Mouse (Mus musculus) embryonic facial prominence, embryonic 10.5 days (tissue): ENCODE results near the gene Tent2. TPM values are rescaled to one million over a fixed set of nuclear protein-coding genes. Genes with fewer than 3 reads are reported as not detected.

Experiments used
- DNase-seq: peaks from one replicate; pipeline ENCODE4 v3.0.0-alpha.2; 2017; ENCODE audit warnings: low spot score
- H3K27ac ChIP-seq: fragments of 300-500 bp; sonication (generic); replicated peaks from 2 replicates; pipeline ENCODE4 v1.5.1; 2016; ENCODE audit warnings: mild to moderate bottlenecking
- H3K27me3 ChIP-seq: fragments of 300-500 bp; sonication (generic); replicated peaks from 2 replicates; pipeline ENCODE4 v1.6.1; 2016; ENCODE audit warnings: low read depth, mild to moderate bottlenecking; ENCODE audit not compliant: poor library complexity, severe bottlenecking
- H3K36me3 ChIP-seq: fragments of 300-500 bp; sonication (generic); replicated peaks from 2 replicates; pipeline ENCODE4 v1.6.1; 2016; ENCODE audit warnings: mild to moderate bottlenecking, moderate library complexity
- H3K4me1 ChIP-seq: fragments of 300-500 bp; sonication (generic); 2 replicates; pipeline ENCODE4 v1.6.1; 2016
- H3K4me3 ChIP-seq: fragments of 300-500 bp; sonication (generic); 2 replicates; pipeline ENCODE4 v1.5.1; 2016; ENCODE audit warnings: mild to moderate bottlenecking, moderate library complexity
- H3K9me3 ChIP-seq: fragments of 300-500 bp; sonication (generic); 2 replicates; pipeline ENCODE4 v1.6.1; 2016; ENCODE audit warnings: mild to moderate bottlenecking
- WGBS: fragments of 180-500 bp; shearing (Covaris S2); methylation state at CpG from one replicate; pipeline ENCODE4 v1.1.7; 2016; 5-methylcytosine and 5-hydroxymethylcytosine counted together
- polyA plus RNA-seq: library from polyadenylated mRNA; unstranded; fragments of >200 nt; fragmentation: Nextera tagmentation; extraction: Ambion mirVana; gene quantifications from 2 replicates; pipeline ENCODE4 v1.2.1, GENCODE M21; 2016

Gene Tent2
- polyA plus RNA-seq, 1 experiment from 2014 or later: 70.9 TPM

DNA sequence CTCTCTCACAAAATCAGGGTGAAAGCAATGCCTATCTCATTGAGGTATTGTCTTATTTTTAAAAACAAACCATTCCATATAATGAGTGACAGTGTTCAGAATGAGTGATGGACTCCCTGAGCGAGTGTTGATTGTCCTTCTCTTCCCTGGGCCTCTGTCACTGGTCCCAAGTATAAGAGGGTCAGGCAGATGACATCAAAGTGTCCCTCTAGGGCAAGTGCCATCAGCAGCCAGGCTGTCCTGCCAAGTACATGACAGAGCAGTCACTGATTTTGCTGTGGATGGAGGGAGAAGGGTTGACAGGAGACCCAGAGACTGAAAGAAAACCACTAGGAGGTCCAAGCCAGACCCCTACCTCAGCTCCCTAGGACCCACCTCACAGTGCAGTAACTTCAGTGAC lies 55.9 kb downstream of the Tent2 start:
- Histone ChIP-seq H3K4me3 (no peak overlapping the region), H3K4me1 (0 out of 2 replicates have a peak, but pooled peaks cover 5% of the 10 kb centered on the region), H3K27me3 (no peaks in the 10 kb centered on the region), H3K27ac (no peak overlapping the region), H3K36me3 (no peaks in the 10 kb centered on the region), H3K9me3 (no peaks in the 10 kb centered on the region)
- 90% methylated on average over 1 of the region's 1 CpGs for WGBS
- DNase-seq: no peak

DNA sequence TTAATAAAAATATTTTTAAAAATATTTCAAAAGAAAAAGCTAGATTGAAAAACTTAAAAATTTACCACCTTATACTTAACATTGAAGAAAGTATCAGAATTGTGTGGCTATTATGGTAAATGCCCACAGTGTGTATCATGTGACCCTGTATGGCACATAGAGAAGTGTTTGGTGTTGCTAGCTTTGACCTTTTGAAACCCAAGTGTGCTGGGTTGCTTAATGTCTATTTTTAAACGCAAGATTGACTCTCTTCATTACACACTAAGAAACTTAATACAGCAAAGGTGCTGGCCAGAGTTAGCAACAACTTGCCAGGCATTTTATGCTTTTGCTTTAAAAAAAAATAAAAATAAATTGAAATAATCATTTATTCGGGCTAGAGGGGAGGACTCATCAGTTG lies 56.7 kb downstream of the Tent2 start:
- H3K4me3 ChIP-seq: no peak overlapping the region
- H3K27me3 ChIP-seq: no peaks in the 10 kb centered on the region
- H3K36me3 ChIP-seq: no peaks in the 10 kb centered on the region
- no peak overlapping the region for H3K27ac ChIP-seq
- 0 out of 2 replicates have a peak, but pooled peaks cover 5% of the 10 kb centered on the region for H3K4me1 ChIP-seq
- no peaks in the 10 kb centered on the region for H3K9me3 ChIP-seq
- no peak for DNase-seq
- WGBS: 83% methylated on average over 2 of the region's 2 CpGs

DNA sequence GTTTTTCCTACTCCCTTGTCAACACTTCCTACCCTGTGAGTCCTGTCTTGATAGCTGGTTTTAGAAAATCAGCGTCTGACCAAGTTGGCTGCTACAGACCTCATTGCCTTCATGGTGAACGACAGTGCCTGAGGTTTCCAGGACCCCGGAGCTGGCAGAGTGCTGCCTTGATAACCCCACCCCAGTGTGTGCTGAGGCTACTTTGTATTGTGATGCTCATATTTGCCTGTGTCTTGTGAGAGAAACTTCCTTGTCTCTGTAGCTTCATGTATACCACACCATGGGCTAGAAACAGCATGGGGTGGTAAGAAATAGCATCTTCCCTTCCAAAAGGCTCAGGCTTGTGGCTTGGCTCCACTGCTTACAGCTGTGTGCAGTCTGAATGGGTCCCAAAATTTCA lies 61.5 kb downstream of the Tent2 start:
- H3K9me3 ChIP-seq: no peaks in the 10 kb centered on the region
- no peak overlapping the region for H3K4me3 ChIP-seq
- H3K27ac ChIP-seq: no peak overlapping the region
- DNase-seq: no peak
- H3K27me3 ChIP-seq: no peaks in the 10 kb centered on the region
- WGBS: 92% methylated on average over 3 of the region's 3 CpGs
- H3K4me1 ChIP-seq: 0 out of 2 replicates have a peak, but pooled peaks cover 7% of the 10 kb centered on the region
- no peaks in the 10 kb centered on the region for H3K36me3 ChIP-seq

DNA sequence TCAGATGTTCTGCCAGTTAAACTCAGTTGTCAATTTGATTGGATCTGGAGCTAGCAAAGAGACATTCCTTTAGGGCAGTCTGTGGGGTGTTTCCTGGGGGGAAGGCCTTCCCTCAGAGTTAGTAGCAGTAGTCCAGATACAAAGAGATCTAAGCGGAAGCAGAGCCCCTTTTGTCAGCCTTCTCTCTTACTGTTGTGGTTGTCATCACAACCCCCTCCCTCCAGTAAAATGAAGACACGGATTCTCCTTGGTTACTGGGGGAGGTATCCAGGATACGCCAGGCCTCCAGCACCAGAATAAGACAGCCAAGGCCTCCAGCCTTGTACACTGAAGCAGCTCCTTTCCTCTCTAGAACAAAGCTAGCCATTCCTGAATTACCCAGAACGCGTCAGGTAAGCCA lies 63.2 kb downstream of the Tent2 start:
- H3K36me3 ChIP-seq: no peaks in the 10 kb centered on the region
- DNase-seq: no peak
- H3K4me3 ChIP-seq: no peak overlapping the region
- H3K9me3 ChIP-seq: no peaks in the 10 kb centered on the region
- H3K27ac ChIP-seq: no peak overlapping the region
- 0 out of 2 replicates have a peak, but pooled peaks cover 7% of the 10 kb centered on the region for H3K4me1 ChIP-seq
- no peaks in the 10 kb centered on the region for H3K27me3 ChIP-seq
- WGBS: 68% methylated on average over 5 of the region's 5 CpGs

DNA sequence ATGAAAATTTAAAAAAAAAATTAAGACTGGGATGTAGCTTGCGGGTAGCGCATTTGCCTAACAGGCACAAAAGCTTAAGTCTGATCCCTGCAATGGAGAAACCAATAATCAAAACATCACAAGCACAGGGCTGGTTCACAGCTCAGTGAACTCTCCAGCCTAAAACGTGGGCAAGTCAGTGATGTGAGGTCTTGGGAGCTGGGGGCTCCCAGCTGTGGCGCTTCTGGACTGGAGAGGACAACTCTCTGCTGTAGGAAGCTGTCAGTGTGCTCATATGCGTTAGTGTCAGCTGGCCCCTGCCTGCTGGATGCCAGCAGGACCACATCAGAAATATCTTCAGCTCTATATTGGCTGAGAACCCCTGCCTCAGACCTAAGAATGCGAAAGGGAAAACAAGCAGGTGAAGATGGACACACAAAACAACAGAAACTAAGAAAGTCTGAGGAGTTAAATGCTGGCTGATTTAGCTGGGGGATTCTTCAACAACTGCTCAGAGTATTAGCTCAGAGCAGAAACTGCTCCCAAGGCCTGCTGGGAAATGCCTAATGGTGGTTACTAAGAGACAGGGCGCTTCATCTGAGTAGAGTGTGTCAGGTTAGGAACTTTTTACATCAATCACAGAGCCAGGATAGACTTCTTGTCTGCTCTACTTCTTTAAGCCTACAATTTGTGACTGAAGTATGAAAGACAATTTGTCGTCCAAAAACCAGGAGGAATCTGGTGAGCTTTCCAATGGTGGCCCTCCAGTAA lies 63.9 kb downstream of the Tent2 start:
- no peak overlapping the region; the same call in 1 of the 2 replicates for H3K27ac ChIP-seq
- no peak for DNase-seq
- no peaks in the 10 kb centered on the region for H3K9me3 ChIP-seq
- no peaks in the 10 kb centered on the region for H3K36me3 ChIP-seq
- no peak overlapping the region for H3K4me3 ChIP-seq
- 76% methylated on average over 8 of the region's 8 CpGs for WGBS
- 0 out of 2 replicates have a peak, but pooled peaks cover 7% of the 10 kb centered on the region for H3K4me1 ChIP-seq
- no peaks in the 10 kb centered on the region for H3K27me3 ChIP-seq

DNA sequence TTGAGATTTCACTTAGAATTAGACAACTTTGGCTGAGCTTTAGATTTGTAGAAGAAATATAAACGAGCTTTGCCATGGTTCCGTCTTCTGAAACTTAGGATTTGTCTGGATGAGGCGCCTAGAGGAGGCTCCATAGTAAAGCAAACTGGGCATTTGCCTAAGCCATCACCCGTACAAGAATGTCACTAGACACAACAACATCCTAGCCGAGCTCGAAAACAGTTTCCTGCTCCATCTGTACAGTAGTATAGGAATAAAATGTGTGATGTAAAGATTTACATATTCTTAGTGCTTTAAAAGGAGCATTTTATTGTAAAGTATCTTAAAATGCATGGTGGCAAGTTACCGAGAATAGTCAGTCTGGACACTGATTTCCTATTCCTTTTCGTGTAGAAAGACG lies 69.9 kb downstream of the Tent2 start:
- H3K4me1 ChIP-seq: no peaks in the 10 kb centered on the region
- no peak for DNase-seq
- 89% methylated on average over 9 of the region's 9 CpGs for WGBS
- H3K27ac ChIP-seq: no peak overlapping the region
- H3K4me3 ChIP-seq: no peak overlapping the region
- no peaks in the 10 kb centered on the region for H3K27me3 ChIP-seq
- no peaks in the 10 kb centered on the region for H3K36me3 ChIP-seq
- H3K9me3 ChIP-seq: no peaks in the 10 kb centered on the region

DNA sequence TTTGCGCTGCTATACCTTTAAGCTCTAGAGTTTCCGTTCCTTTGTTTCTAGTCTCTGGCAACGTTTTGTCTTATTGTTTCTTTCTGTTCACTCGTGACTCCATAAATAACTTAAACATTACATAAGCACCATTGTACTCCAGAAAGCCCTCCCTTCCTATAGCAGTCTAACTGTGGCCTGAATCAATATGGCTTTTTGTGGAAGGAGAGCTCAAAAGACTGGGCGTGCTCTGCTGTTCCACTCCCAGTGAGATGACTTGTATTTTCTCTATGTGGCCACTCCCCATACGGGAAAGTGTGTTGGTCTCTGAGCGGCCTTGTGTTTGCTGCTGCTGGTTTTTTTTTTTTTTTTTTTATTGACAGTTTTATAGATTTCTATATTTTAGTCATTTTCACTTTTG lies 74.9 kb downstream of the Tent2 start:
- Histone ChIP-seq H3K4me3 (no peak overlapping the region), H3K27me3 (no peaks in the 10 kb centered on the region), H3K36me3 (no peaks in the 10 kb centered on the region), H3K27ac (no peak overlapping the region), H3K4me1 (no peaks in the 10 kb centered on the region), H3K9me3 (0 out of 2 replicates have a peak, but pooled peaks cover 2% of the 10 kb centered on the region)
- 80% methylated on average over 7 of the region's 7 CpGs for WGBS
- DNase-seq: no peak

DNA sequence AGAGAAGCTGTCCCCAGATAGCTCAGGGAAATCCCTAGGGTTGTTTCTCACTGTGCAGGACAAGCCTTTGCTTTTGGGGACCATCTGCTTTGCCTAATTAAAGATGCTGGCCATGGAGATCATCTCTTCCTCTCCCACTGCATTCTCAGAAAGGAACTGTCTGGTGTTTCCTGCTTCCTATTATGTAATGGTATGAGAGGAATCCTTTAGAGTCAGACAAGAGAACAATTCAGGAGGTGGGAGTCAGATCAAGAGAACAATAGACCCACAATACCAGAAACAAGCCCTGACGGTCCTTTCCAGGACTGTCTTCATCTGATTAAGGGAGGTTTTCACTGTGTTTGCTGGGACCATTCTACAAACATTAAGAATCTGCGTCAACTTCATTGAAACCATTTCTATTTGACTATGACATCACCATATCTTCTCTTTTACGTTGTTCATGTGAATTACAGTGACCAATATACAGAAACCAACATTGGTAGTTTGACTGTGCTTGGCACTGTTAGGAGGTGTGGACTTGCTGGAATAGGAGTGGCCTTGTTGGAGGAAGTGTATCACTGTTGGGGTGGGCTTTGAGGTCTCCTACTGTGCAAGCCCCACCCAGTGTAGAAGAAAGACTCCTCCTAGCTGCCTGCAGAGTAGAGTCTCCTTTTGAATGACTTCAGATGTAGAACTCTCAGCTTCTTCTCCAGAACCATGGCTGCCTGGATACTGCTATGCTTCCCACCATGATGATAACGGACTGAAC lies 89.7 kb downstream of the Tent2 start:
- no peaks in the 10 kb centered on the region for H3K36me3 ChIP-seq
- H3K4me1 ChIP-seq: no peaks in the 10 kb centered on the region
- 71% methylated on average over 4 of the region's 4 CpGs for WGBS
- no peak for DNase-seq
- H3K4me3 ChIP-seq: no peak overlapping the region
- H3K27me3 ChIP-seq: no peaks in the 10 kb centered on the region
- no peaks in the 10 kb centered on the region for H3K9me3 ChIP-seq
- H3K27ac ChIP-seq: no peak overlapping the region

DNA sequence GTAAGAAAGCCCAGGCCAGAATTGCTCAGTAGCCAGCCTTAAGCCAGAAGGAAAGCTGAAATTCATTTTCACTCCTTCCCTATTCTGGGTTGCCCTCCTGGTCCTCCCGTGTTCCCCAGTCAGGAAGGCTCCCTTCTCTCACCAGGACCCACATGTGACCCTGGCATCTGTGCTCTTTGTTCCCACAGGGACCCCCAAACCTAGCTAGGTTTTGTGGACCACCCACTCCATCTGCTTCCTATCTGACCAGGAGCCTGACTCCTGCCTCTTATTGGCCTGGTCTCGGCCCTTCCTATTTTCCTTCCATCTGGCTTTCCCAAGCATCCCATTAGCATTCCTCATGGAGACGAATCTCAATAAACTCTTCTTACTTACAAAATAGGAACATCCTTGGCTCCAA lies 93.6 kb downstream of the Tent2 start:
- Histone ChIP-seq H3K27me3 (no peaks in the 10 kb centered on the region), H3K27ac (no peak overlapping the region), H3K4me3 (no peak overlapping the region), H3K4me1 (no peaks in the 10 kb centered on the region), H3K36me3 (no peaks in the 10 kb centered on the region), H3K9me3 (no peaks in the 10 kb centered on the region)
- WGBS: 87% methylated on average over 3 of the region's 3 CpGs
- no peak for DNase-seq

DNA sequence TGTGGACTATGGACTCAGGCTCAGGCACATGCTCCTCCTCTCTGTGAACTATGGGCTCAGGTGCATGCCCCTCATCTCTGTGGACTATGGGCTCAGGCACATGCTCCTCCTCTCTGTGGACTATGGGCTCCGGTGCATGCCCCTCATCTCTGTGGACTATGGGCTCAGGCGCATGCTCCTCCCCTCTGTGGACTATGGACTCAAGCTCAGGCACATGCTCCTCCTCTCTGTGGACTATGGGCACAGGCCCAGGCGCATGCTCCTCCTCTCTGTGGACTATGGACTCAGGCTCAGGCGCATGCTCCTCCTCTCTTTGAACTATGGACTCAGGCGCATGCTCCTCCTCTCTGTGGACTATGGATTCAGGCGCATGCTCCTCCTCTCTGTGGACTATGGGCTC lies 95.5 kb downstream of the Tent2 start:
- Histone ChIP-seq H3K36me3 (no peaks in the 10 kb centered on the region), H3K4me3 (no peak overlapping the region), H3K27ac (no peak overlapping the region), H3K4me1 (no peaks in the 10 kb centered on the region), H3K9me3 (no peaks in the 10 kb centered on the region), H3K27me3 (no peaks in the 10 kb centered on the region)
- DNase-seq: no peak
- WGBS: 92% methylated on average over 6 of the region's 6 CpGs

Other genes starting within 250 kb of the Tent2 start
- 0.01 and 0.04 TPM in 2 replicates for gene Cmya5, start 47.7 kb downstream of the Tent2 start, polyA plus RNA-seq
- gene Homer1, start 107.2 kb upstream of the Tent2 start, polyA plus RNA-seq: 8.6 and 8.7 TPM in 2 replicates